Mouse (Mus musculus): ENCODE measurements around the gene Rnls.

The Rnls gene

DNA sequence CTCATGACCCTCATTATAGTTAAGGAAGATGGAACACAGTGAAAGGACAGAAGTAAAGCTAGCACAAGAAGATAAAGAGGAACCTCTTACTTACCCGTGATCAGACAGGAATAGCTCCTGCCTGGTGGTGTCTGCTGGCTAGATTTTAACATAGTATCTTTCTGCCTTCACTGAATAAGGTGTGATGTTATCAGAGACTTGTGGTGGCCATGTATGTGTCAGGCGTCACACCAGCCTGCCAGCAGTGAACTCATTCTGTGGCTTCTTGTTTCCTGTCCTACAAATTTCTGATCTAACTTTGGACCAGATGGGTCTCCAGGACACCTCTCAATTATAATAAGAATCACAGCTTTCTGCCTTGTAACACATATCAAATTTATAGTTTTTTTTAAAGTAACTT is 129.7 kb downstream of the Rnls start:
- WGBS = 59% methylated on average over 2 of the region's 2 CpGs

DNA sequence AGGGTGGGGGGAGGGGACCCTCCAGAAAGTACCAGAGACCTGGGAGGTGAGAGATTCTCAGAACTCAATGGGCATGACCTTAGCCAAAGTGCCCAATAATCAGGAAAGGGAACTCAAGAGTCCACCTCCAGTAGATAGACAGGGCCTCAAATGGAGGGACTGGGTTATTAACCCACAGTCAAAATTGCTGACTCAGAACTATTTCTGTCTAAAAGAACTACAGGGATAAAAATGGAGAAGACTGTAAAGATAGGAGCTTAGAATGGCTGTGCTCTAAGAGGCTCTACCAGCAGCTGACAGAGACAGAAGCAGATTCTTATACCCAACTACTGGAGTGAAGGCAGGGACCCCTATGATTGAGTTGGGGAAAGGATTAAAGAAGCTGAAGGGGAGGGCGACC is 132.9 kb downstream of the Rnls start:
- 86% methylated on average over 1 of the region's 1 CpGs for WGBS

DNA sequence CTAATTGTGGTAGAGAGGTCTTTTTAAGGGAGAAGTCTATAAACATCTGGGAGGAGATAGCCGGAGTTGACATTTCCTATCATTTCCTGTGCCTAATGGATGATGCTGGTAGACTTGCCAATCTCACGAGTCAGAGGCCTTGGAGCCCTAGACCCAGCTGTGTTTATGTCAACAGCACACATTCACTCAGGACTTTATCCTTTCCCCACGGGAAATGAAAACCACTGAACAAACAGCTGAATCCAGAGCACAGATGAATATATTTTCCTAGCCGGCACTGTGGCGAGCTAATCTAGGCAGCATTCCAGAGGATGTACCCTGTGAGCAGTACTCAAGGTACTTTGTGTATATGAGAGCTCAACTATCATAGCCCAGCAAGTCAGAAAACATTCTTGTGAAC is 138.2 kb downstream of the Rnls start:
- 44% methylated on average over 5 of the region's 5 CpGs for WGBS

DNA sequence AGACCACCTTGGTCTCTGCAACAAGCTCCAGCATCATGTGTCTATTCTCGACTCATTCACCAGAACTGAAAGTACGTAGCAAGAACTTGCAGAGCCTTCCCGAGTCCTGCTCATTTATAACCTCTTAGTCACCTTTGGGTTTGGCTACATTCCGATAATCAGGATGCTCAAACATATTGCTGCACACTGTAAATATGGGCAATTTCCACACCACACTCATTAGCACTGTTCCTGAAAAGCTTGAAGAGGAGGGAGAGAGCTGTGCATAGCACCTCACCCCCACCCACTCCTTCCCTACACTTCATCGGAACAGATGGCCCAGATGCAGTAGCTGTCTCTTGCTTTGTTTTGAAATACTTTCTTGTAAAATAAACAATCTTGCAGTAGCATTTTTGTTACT is 139.9 kb downstream of the Rnls start:
- whole genome bisulfite sequencing = 40% methylated on average over 5 of the region's 5 CpGs

DNA sequence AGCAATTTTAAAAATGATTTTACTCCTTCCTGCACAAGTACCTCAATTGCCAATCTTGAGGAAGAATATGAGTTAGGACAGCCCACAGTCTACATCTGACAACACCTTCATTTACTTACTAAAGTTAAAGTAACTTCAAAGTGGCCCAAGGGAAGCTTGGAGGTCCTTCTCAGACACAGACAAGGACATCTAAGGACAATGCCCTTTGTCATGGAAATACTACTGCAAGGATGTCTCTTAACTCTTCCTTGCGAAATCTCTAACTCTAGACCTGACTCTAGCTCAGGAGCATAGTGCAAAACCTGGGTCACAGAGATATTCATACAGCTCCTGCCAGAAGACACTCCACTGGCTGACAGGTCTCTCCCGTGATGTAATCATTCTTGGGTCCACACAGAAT is 147.9 kb downstream of the Rnls start:
- WGBS = 85% methylated on average over 2 of the region's 2 CpGs

DNA sequence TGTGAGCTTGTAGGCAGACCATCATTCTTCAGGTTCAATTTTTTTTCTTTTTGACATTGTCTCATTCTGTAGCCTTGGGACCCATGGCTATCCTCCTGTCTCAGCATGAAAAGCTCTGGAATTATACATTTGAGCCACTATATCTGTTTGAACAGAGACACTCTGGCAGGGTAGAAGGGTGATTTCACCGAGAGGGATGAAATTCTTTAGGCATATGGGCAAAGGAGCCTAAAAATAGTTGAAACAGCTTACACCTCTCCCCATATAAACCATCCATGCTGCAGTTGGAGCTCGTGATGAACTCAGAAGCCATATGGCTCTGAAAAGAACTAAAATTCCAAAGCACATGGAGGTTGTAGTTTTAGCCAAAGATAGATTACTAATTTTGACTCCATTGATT is 151.7 kb downstream of the Rnls start:
- WGBS = 43% methylated on average over 2 of the region's 2 CpGs

DNA sequence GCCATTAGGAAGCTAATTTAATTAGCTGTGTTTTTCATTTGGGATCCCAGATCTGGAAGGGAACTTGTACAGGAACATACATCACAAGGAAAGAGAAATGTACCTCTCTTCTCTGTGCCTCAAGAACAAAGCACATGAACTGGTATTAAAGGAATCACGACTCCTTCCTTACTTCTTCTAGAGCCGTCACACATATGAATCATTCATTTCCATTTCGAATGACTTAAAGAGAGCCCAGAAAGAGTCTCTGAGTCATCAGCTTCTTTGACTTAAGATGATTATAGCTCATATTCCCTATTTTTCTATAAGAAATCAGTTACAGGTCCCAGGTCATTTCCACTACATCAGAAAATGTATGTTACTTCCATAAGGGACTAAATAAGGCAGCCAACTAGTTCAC is 159.2 kb downstream of the Rnls start:
- 41% methylated on average over 3 of the region's 3 CpGs for WGBS

DNA sequence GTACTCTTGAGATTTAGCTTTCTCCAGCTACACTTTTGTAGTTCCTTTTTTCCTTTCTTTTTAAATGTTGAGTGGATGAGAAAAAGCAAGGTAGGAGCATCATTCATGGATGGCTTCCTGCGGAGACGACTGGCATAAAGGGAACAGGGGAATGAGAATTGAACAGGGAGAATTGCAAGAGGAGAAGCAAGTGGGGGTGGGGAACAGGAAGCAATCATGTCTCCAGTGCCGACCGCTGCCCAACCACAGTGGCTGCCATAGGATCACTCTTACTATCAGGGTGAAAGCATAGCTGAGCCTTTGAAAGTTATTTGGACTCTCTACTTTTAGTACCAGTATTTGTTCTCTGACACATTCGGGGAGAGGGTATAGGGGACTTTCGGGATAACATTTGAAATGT is 160.8 kb downstream of the Rnls start:
- 67% methylated on average over 6 of the region's 6 CpGs for WGBS

DNA sequence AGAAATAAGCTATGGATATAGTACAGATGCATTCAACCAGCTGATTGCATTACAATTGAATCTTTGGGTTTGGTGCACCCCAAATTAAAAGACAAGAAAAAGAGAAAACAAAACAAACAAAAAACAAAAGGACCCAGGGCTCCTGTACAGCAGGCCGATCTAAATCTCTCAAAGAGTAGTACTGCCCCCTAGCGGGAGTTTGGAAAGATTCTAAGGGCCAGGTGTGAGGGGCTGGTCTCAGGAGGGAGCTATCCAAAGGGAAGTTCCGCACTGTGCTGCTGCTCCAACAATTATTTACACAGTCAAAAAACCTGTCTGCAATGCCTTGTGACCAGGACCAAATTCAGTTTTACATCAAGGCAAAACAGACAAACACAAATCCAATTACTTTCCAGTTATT is 165.1 kb downstream of the Rnls start:
- 5% methylated on average over 3 of the region's 3 CpGs for WGBS

DNA sequence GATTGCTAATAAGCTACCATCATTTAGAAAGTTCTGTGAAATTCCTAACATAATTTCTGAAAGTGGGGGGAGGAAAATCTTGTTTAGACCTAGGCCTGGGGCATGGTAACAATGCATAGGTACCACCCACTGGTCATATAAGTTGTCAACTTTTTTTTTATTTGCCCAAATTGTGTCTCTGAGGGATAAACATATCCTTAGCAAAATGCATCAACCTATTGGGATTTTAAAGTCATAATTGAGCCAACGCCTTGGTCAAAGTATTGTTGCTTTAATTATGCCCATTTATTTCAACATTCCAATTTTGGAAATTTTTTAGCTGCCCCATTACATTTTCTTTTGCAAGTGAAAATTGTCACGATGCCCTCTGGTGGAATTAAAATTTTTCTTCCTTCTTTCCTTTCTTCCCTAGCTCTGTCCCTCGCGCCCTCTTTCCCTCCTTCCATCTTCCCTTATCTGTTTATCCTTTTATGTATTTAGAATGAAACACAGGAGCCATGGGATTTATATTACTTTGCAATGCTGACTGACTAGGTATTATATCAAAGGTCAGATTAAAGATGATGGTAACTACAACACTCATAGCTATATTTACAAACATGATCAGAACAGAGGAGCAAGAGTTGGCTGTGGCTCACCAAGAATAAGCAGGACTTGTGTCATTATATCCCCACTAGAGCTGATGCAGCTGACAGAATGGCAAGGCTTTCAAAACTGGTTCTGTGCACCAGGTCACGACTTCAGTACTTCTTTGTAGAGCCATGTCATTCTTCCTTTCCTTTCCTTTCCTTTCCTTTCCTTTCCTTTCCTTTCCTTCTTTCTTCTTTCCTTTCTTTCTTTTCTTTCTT is 166.0 kb downstream of the Rnls start:
- 50% methylated on average over 5 of the region's 5 CpGs for WGBS

DNA sequence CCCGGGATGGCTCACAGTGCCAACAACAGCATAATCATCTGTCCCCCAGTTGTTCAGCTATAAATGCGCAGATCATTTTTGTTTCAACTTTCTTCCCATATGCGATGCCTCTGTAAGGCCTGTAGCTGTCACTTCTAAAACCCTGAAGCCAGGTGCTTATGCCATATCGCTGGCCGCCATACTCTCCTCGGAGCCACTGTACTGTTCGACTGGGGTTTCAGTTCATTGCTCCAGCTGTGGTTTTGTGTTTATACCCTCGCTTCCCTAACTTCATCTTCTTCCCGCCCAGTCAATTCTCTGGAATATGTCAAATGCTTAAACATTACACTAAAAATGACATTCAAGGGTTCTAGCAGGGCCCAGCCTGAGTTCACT is 167.1 kb downstream of the Rnls start:
- 90% methylated on average over 9 of the region's 9 CpGs for WGBS

DNA sequence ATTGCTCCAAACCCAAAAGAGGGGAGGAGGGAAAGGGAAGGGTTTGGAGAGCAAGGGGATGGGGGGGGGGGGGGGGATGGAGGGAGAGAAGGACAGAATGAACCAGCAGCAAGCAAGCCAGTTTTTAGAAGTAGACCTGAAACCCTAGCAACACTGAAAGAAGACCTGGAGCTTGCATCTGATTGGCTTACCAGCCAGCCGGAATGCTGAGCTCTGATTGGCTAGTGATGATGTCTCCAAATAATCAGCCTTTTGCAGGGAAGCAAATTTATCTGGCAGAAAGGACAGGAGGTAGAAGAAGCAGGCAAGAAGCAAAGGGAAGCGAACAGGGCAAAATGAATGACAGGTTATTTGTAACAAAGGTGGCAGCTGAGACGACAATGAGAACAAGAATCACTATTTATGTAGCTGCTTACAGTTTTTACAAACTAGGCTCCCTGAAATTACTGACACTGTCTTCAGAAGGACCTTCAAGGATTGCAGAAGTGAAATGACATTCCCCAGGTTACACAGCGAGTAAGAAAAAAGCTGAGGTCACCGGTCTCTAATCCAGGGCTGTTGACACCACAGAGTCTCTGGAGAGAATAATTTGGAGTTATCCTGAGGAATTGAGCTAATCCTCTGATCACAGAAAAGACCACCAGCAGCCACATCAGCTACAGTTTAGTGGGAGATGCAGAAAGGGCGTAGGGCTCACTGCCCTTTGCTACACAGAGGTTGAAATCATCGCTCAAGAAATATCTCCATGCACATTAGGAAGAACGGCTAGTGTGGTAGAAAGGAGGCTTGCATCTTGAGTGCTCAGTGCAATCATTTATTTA is 167.7 kb downstream of the Rnls start:
- 40% methylated on average over 8 of the region's 8 CpGs for WGBS

DNA sequence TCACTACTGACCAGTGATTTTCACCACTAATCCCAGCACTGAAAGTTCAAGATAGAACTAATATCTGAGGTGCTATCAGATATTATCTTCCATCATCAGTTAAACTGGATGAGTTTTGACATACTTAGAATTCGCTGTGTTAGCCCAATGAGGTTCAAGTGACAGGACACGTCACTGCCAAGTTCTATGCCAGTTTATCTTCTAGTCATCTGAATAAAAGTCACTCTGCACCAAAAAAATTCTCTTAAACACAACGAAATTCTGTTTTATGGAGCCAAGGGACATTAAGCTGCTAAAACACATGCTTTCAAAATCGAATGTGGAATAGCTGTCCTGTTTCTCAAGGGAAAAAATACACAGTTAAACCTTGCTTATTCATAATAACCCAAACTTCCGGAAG is 168.3 kb downstream of the Rnls start:
- WGBS = 22% methylated on average over 5 of the region's 5 CpGs

DNA sequence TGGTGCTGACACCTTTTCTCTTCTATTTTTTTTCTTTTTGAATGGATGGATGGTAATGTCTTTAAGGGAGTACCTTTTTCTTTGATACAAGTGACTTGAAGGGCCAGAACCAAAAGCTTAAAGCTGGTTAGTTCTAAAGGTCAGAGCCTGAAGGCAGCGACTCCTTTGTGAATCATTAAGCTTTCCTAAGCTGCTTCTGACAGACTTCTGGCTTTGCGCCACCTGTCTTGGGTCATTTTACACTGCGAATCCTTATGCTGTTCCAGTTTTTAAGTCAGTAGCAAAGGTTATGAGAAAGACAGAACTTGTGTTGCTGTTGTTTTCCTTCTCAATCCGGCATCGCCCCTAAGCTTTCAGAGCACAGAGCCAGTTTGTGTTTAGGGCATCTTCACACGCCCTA is 168.8 kb downstream of the Rnls start:
- WGBS = 61% methylated on average over 6 of the region's 6 CpGs

DNA sequence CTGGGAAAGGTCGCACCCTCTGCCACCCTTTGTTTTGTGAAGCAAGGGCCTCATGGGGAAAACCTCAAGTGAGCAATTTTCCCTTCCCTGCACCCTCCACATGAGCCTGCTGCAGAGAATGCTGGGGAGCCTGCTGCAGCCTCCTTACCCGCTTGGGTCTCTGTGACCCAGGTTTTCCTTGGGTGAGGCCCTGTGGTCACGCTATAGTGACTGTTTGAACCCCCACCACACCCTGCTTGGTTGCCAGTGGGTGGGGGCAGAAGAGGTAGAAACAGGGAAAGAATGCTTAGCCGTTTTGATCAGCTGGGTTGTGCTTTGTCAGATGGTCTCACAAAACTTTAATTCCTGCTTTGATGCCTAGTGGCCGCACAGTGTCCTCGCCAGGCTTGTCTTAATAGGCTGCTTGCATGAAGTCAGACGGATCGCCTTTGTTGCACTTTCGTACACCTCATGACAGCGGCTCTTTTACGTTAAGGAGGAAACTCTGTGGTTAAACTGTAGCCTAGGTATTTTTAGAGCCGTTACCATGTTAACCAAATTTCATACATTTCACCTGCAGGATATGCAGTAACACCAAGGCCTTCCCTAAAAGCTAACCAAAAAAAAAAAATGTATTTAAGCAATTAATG is 169.4 kb downstream of the Rnls start:
- WGBS = 52% methylated on average over 12 of the region's 12 CpGs

DNA sequence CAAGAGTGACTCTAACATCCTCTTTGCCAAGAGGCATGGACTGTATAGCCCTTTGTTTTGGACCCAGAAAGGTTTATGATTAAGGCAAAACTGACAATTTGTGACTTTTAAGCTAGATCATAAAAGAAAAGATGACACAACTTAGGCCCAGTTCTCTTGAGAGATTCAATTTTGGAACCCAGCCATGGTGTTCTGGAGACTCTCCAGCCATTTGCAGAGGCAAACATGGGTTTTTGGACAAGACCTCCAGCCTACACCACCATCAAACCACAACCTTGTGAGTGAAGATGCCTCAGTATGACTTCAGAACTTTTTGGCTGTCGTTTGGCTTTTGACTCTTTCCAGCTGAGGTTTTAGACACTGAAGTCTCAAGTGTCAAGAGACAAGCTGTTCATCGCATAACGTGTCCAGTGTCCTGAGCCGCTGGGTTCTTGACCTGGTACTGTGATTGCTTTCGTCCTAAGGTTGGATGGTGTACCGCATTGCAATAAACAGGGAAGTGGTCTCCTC is 174.2 kb downstream of the Rnls start:
- WGBS = 95% methylated on average over 6 of the region's 6 CpGs

DNA sequence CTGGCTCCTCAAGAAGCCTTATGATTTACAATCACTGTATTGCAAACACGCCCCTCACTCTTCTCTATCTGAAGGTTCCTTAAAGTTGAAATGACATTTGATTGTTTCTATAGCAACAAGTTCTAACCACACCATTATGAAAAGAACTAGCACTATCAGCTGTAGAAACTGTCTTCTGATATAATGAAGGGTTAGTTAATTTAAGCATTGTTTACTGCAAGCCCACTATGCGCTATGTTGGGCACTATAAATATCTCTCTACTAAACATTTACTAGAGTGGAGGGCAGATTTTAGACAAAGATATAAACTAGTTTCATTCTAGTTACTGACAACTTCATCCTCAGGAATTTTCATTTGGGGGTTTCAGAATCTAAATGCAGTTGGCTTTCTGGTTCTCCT is 182.4 kb downstream of the Rnls start:
- WGBS = 82% methylated on average over 2 of the region's 2 CpGs

DNA sequence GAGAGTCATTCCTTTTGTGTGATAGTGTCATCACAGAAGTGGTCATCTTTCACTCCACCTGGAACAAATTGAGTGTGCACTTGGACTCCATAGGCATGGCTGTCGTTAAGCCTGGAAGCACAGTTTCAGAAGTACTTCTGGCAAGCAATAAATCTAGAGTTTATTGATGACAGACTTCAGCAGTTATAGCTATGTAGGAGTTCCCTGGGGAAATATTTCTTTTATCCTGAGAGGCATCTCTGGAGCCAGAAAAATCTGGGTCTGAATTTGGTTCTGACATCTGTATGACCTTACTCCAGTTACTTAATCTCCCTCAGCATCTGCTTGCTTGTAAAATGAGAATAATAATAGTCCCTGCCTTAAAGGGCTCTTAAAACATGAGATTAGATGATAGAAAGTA is 184.1 kb downstream of the Rnls start:
- 64% methylated on average over 1 of the region's 1 CpGs for WGBS

DNA sequence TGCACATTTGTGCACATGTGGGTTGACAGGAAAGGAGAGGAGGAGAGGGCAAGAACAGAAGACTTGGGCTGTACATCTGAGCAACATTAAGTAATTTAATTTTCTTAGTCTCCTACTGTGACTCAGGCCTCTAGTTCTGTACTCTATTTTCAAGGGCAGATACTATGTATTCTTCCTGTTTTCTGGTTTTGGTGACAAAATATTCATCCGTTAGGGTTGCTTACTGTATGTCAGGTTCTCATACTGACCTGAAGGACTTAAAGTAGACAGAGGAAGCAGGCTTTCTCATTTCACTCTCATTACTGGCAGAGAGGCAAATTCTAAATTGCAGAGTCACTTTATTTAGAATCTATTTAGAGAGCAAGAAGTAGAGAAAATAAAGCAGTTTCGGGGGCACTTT is 186.7 kb downstream of the Rnls start:
- 63% methylated on average over 2 of the region's 2 CpGs for WGBS

DNA sequence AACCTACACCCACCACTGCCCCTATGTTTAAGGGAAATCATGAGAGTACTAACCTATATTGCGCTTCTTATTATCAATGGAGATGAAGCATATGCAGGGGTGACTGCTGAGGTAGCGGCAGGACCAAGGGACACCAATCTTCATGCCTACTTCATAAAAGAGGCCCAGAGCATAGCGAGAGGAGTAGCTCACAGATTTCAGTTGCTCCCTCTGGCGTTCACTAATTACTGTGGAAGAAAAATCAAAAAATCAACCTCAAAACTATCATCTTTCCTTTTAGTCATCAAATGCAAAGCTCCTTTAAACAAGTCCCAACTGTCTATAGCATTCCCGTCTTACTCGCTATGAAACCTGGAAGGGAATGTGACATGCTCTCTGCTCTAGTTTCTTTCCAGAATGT is 189.7 kb downstream of the Rnls start:
- 87% methylated on average over 6 of the region's 6 CpGs for WGBS

DNA sequence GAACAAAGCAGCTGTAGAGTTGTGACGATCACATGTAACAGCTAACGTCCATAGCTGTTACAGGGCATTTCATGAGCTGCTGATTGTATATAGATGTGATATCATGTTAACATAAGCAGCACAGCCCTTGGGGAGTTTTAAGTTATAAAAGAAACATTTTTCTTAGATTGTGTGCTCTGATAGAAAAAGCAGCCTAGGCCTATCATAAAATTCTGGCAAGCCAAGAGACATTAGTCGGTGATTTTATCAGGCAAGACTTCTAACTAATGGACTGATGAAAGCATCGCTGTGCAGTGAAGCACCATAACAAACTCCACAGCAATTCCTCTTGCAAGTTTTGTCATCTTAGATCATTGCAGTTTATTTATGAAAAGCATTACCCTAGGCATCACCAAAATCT is 190.9 kb downstream of the Rnls start:
- WGBS = 93% methylated on average over 4 of the region's 4 CpGs

DNA sequence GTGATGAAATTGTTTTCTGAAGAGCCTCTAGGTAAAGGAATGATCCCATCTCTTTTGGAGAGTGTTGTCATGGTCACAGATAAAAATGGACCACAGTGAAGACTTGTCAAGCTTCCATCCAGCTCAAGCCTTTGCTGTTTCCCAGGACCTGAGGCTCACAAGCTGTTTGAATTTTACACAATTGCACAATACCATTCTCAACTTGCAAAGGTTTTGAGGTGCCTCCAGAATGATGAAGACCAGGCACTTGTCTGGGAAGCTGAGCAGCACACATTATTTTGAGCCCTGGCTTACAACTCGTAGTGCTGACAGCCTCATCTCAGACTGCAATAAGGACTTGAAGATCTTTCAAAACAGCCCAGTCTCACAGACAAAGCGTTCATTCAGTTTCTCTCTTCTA is 200.0 kb downstream of the Rnls start:
- WGBS = 61% methylated on average over 2 of the region's 2 CpGs

DNA sequence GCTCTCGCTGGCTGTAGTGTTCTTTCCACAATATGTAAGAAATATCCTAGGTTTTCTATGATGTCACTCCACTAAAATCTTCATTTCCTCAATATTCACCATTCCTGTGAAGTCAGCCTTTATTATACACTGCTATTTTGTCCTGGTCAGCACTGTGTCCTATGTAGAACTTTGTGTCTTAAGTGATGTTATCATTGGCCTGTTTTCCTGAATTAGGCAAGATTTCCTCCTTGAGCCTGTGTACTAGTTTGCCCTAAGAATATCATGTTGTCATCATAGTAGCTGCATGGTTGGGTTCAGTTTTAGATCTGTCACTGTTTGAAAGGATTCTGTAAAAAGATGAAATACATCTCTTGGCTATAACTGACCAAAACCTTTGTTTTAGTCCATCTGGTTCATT is 203.3 kb downstream of the Rnls start:
- WGBS = 87% methylated on average over 1 of the region's 1 CpGs
